ENCODE assay signal across 12 mouse cellular contexts in genomic region chr2:38354179-38354716, GRCm38 (mm10). TPM values are rescaled to one million over a fixed set of nuclear protein-coding genes. Genes with fewer than 3 reads are reported as not detected.
DNase-seq lines count a peak whose midpoint lies in the region; ATAC-seq lines count a peak whose summit lies in the region.
"Had no signal": no experiment of that assay in that cellular context is flagged by ENCODE, and none has a peak within 500 bp of the region (broad histone marks: within the 10 kb centered on the region; RNA-seq: fewer than 3 reads in every experiment).

No protein-coding gene starts in this region.

- no peaks in the 10 kb centered on the region for H3K9me3 ChIP-seq in heart, embryonic 10.5 days
- no peaks in the 10 kb centered on the region for H3K9me3 ChIP-seq in embryonic facial prominence, embryonic 14.5 days (ENCODE audit: control insufficient read depth, low read length)
- no peaks in the 10 kb centered on the region for H3K9me3 ChIP-seq in hindbrain, embryonic 15.5 days
- no peaks in the 10 kb centered on the region for H3K9me3 ChIP-seq in midbrain, embryonic 12.5 days
- H3K9me3 ChIP-seq: intestine, embryonic 15.5 days had no signal

- H3K27me3 ChIP-seq in heart, embryonic 10.5 days (ENCODE audit: insufficient read depth, poor library complexity, severe bottlenecking), result peaks cover 96% of the 10 kb centered on the region
- H3K27me3 ChIP-seq in embryonic facial prominence, embryonic 14.5 days (replicated peaks; ENCODE audit: control insufficient read depth, insufficient read depth, low read length), result peaks cover 97% of the 10 kb centered on the region
- peaks cover 88% of the 10 kb centered on the region for H3K27me3 ChIP-seq in hindbrain, embryonic 15.5 days
- peaks cover 92% of the 10 kb centered on the region for H3K27me3 ChIP-seq in midbrain, embryonic 12.5 days

- WGBS in heart, embryonic 10.5 days, result under 1% methylated on average over 22 of the region's 22 CpGs
- WGBS in embryonic facial prominence, embryonic 14.5 days, result 4% methylated on average over 22 of the region's 22 CpGs
- 2% methylated on average over 22 of the region's 22 CpGs for WGBS in hindbrain, embryonic 15.5 days
- 1% methylated on average over 22 of the region's 22 CpGs for WGBS in midbrain, embryonic 12.5 days

- H3K4me2 ChIP-seq in embryonic facial prominence, embryonic 14.5 days (ENCODE audit: low read depth, low read length), result peak overlapping the region; percentile 23
- H3K4me2 ChIP-seq in hindbrain, embryonic 15.5 days, result peak overlapping the region; percentile 75
- H3K4me2 ChIP-seq in midbrain, embryonic 12.5 days (replicated peaks), result peak overlapping the region; percentile 68
- H3K4me2 ChIP-seq: intestine, embryonic 15.5 days had no signal

- no peaks in the 10 kb centered on the region for H3K36me3 ChIP-seq in heart, embryonic 10.5 days
- H3K36me3 ChIP-seq in embryonic facial prominence, embryonic 14.5 days (ENCODE audit: control insufficient read depth, insufficient read depth, low read length), result no peaks in the 10 kb centered on the region
- H3K36me3 ChIP-seq in hindbrain, embryonic 15.5 days, result no peaks in the 10 kb centered on the region
- no peaks in the 10 kb centered on the region for H3K36me3 ChIP-seq in midbrain, embryonic 12.5 days
- H3K36me3 ChIP-seq: intestine, embryonic 15.5 days had no signal

- peaks cover 48% of the 10 kb centered on the region for H3K4me1 ChIP-seq in heart, embryonic 10.5 days
- H3K4me1 ChIP-seq in embryonic facial prominence, embryonic 14.5 days (ENCODE audit: control insufficient read depth, insufficient read depth, low read length), result peaks cover 11% of the 10 kb centered on the region; the same call in 1 of the 2 replicates
- peaks cover 32% of the 10 kb centered on the region for H3K4me1 ChIP-seq in hindbrain, embryonic 15.5 days (replicated peaks)
- peaks cover 62% of the 10 kb centered on the region for H3K4me1 ChIP-seq in midbrain, embryonic 12.5 days

- H3K4me3 ChIP-seq in heart, embryonic 10.5 days, result peak overlapping the region; percentile 20
- peak overlapping the region; percentile 45 for H3K4me3 ChIP-seq in embryonic facial prominence, embryonic 14.5 days (ENCODE audit: low read depth, low read length)
- H3K4me3 ChIP-seq in hindbrain, embryonic 15.5 days, result peak overlapping the region; percentile 39
- H3K4me3 ChIP-seq in midbrain, embryonic 12.5 days, result peak overlapping the region; percentile 52
- H3K4me3 ChIP-seq: intestine, embryonic 15.5 days had no signal

- no peak overlapping the region for H3K27ac ChIP-seq in heart, embryonic 10.5 days
- H3K27ac ChIP-seq in embryonic facial prominence, embryonic 14.5 days (replicated peaks; ENCODE audit: low read depth, low read length), result no peak overlapping the region
- H3K27ac ChIP-seq in hindbrain, embryonic 15.5 days (replicated peaks), result no peak overlapping the region
- H3K27ac ChIP-seq in midbrain, embryonic 12.5 days (replicated peaks), result peak overlapping the region; percentile 92
- H3K27ac ChIP-seq: intestine, embryonic 15.5 days had no signal

- ATAC-seq in embryonic facial prominence, embryonic 14.5 days (ENCODE audit: low read depth), result no peak
- no peak for ATAC-seq in hindbrain, embryonic 15.5 days (ENCODE audit: low FRiP score, low read depth)
- no peak for ATAC-seq in midbrain, embryonic 12.5 days (ENCODE audit: low FRiP score, low read depth)
- ATAC-seq: intestine, embryonic 15.5 days had no signal

- intact Hi-C loops in heart, postnatal 25 days (cut with DNase I), result loop anchor here (5.0 to 10.0 kb wide), 3 partner anchors 67 to 871 kb away; partner anchors contain the start of genes Dennd1a, Nek6 and Ppp6c

- peak overlapping the region; percentile 37 for H3K9ac ChIP-seq in embryonic facial prominence, embryonic 14.5 days (ENCODE audit: low read depth, low read length)
- H3K9ac ChIP-seq in hindbrain, embryonic 15.5 days, result no peak overlapping the region
- peak overlapping the region; percentile 71 for H3K9ac ChIP-seq in midbrain, embryonic 12.5 days (replicated peaks)
- H3K9ac ChIP-seq: intestine, embryonic 15.5 days had no signal

- DNase-seq in heart, embryonic 10.5 days (ENCODE audit: low spot score), result no peak
- no peak for DNase-seq in heart, postnatal 25 days (ENCODE audit: low spot score)
- DNase-seq in embryonic facial prominence, embryonic 14.5 days (ENCODE audit: low spot score), result no peak
- no peak for DNase-seq in urinary bladder, postnatal 14 days (ENCODE audit: low spot score)
- no peak for DNase-seq in right cerebral cortex, postnatal 25 days
- DNase-seq in layer of hippocampus, adult 9-10 months (ENCODE audit: low spot score), result no peak
- DNase-seq: adrenal gland, adult 8-10 months; cerebellum, adult 18-20 months; heart, adult 18-20 months had no signal

RNA-seq across cellular contexts. Expression of gene Lhx2, which starts 15.2 kb away (rescaled TPM):
- polyA plus RNA-seq in heart, embryonic 10.5 days (2016; fragmentation: Nextera tagmentation; extraction: Ambion mirVana), result 0.58 and 6.0 TPM in 2 replicates
- under 1 TPM in 1 of 2 experiments, not detected in 1; 0.29 TPM for total RNA-seq in heart, postnatal 25 days (2021)
- polyA plus RNA-seq in embryonic facial prominence, embryonic 14.5 days (2014; fragmentation: Nextera tagmentation; extraction: Ambion mirVana), result 10.4 and 11.2 TPM in 2 replicates
- polyA plus RNA-seq in hindbrain, embryonic 15.5 days (2015; fragmentation: Nextera tagmentation; extraction: Ambion mirVana), result 12.3 and 63.3 TPM in 2 replicates
- 110 and 133 TPM in 2 replicates for polyA plus RNA-seq in midbrain, embryonic 12.5 days (2016; fragmentation: Nextera tagmentation; extraction: Ambion mirVana)
- total RNA-seq: adrenal gland, adult 8-10 months; heart, adult 18-20 months had no signal

Comparison
In these comparisons a context has a peak if more than half of its experiments do, and no peak if none do; other contexts are left out.
1. H3K4me2 ChIP-seq: peak in every context shown above with its lines; median percentile 75 in hindbrain, embryonic 15.5 days; 68 in midbrain, embryonic 12.5 days; 23 in embryonic facial prominence, embryonic 14.5 days.